Mouse (Mus musculus) spleen, adult 2 months (tissue): Measurements from ENCODE around the gene Ccdc110.

Source experiments
- CTCF ChIP-seq: fragments of 200-500 bp; IDR thresholded peaks from 2 replicates; pipeline ENCODE4 v1.5.1; 2011; ENCODE audit warnings: mild to moderate bottlenecking, inconsistent platforms; ENCODE audit not compliant: insufficient read depth, insufficient read length, insufficient replicate concordance; ENCODE audit errors: extremely low read depth
- POLR2A ChIP-seq: fragments of 200-500 bp; IDR thresholded peaks from 2 replicates; pipeline ENCODE4 v1.6.1; 2011; ENCODE audit warnings: low read depth, low read length, inconsistent platforms

- no peak for TF ChIP-seq POLR2A
- TF ChIP-seq CTCF = no peak
Measured at GRCm38 (mm10) chr8:45950622-45951021, 16.2 kb downstream of the Ccdc110 start.
